Mouse (Mus musculus) left cerebral cortex, postnatal 25 days (tissue): ENCODE results near the gene Fam45a. TPM values are rescaled to one million over a fixed set of nuclear protein-coding genes. Genes with fewer than 3 reads are reported as not detected.
A peak's percentile ranks its signal among the peaks of the same experiment; 100 is the strongest.

Source experiments
- DNase-seq, 2 experiments: peaks; one replicate each; pipeline ENCODE4 v3.0.0; 2022; ENCODE audit warnings: low spot score in 2 of 2, mixed read lengths in 1 of 2
- intact Hi-C: fragments of 180-260 bp; cut with DNase I; formaldehyde crosslinking; loops from one replicate; pipeline ENCODE4 v1.15.1; 2025
- total RNA-seq, 2 experiments: library from RNA; stranded (reverse); gene quantifications; 2 replicates each; pipeline ENCODE4 v1.2.3; 2021

Fam45a gene
- 10 to 100 TPM; 36.9 to 39.4 TPM for total RNA-seq

DNA sequence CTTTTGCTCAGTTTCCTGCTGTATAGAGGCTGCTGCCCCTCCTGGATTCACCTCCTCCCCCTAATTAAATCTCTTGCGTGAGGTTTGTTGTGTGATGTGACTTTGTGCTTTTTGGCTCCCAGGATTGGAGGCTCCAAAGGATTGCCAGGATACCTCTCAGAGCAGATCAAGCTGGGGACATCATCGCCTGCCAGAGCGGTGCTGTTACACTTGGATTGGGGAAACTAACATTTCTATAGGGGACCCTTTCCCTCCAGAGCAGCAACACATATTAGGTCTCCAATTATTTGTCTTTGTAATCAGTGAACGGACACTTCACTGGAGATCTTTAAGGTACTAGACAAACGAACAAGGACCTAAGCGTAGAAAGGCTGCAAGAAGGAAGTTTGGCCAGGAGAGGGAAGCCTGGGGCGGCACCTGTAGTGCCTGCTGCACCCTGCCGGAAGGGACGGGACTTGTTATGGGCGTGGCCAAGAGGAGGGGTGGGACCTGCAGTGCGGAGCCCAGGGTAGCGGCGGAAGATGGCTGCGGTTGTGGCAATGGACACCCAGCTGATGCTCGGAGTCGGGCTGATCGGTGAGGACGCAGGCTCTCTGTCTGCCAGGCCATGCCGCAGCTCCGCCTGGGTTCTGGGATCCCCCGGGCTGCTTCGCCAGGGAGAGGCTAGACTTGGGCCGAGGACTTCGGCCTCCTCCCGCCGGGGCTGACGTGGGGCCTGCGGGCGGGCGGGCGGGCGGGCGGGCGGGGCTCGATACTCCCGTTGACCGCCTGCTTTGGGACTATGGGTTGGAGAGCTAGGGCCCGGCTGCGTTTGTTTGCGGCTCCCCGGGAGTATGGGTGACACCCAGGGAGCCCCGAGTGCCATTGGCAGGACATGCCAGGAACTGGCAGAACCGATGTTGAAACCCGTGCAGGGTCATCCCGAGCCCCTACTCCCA lies at the start of gene Fam45a:
TSS of gene Fam45a (plus strand) at position 488 of the 938 bp plus-strand sequence.
- intact Hi-C loops: loop anchor here (2.0 kb wide), 1 partner anchor 21 kb away; the partner anchor contains the start of gene Eif3a
- peak; percentile 89 to 93 for DNase-seq

DNA sequence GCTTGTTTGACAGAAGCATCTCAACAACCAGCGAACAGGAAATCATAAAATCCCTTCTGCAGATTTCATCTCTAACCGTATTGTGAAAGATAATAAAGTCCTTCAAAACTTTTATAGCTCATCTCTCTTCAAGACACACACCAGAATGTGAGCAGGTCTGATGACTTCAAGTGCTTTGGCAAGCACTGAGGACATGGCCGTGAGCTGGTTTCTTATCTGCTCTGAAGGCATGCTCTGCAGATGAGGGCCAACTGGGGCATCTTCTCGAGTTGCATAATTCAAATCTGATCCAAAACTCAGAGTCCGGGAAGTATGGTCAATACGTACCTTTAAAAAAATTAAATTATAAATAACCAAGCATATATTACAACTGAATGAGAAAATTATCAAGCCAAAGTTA lies 38.0 kb upstream of the Fam45a start:
- no peak for DNase-seq
- intact Hi-C loops: no loop called here

DNA sequence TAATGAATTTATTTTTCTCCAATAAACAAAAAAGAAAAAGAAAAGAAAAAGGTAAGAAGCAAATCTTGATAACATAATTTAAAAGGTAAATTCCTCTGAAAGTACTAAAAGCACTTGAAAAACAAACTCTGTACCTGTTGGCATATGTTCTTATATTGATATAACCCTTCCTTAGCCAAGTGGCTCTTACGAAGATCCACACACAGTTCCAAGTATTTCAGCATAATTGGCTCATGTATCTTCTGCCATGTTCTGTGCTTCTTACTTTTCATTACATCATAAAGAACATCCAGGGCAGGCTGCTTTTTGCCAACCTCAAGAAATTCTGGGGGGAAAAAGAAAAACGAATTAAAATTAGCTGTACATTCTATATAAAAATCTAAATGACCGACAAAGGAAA lies 29.4 kb upstream of the Fam45a start:
- intact Hi-C loops: loop anchor here (5.0 kb wide), 1 partner anchor 40 kb away; no protein-coding TSS in a partner anchor

DNA sequence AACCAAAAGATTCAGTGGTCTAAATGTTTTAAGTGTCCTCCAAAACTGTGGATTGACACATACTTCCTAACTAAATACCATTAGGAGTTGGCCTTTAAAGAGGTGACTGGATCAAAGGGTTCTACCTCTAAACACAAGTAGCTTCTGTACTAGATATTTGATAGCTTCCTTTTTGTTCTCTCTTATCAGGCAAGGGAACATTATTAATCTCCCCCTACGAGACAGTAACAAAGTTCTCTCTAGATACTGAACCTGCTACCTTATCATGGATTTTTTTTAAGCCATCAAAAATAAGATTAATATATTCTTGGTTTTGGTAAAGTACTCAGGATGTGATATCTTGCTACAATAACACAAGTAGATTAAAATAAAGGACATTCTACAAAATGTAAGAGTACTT lies 26.7 kb upstream of the Fam45a start:
- no peak for DNase-seq
- intact Hi-C loops: loop anchor here (5.0 kb wide), 1 partner anchor 38 kb away; no protein-coding TSS in a partner anchor

More for the DNA sequence above, 29.4 kb upstream of the Fam45a start:
- DNase-seq: no peak

DNA sequence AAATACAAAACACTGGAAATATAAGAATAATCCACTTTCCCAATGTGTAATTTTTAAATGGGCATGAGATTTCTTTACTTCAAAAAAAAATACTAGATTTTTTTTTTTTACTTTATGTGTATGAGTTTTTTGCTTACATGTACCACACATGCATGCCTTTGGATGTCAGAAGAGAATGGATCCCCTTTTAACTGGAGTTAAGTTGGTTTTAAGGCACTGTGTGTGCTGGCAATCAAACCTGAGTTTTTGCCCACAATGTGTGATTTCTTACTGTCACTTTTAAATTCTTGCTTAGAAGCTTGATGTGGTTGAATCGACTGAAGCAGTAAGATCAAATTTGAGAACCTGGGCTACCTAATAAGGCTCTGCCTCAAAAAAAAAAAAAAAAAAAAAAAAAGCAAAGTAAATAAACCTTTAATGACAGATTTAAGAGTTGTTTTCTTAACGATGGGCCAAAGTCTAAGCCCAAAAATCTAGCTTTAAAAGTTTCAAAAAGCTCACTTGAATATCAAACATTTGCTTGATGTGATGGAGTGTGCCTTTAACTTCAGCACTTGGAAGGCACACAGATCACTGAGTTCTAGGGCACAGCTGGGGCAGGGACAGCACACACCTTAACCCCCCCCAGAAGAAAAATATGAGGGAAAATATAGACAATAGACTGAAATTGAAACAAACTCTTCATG lies 23.8 kb upstream of the Fam45a start:
- intact Hi-C loops: no loop called here
- DNase-seq: no peak

DNA sequence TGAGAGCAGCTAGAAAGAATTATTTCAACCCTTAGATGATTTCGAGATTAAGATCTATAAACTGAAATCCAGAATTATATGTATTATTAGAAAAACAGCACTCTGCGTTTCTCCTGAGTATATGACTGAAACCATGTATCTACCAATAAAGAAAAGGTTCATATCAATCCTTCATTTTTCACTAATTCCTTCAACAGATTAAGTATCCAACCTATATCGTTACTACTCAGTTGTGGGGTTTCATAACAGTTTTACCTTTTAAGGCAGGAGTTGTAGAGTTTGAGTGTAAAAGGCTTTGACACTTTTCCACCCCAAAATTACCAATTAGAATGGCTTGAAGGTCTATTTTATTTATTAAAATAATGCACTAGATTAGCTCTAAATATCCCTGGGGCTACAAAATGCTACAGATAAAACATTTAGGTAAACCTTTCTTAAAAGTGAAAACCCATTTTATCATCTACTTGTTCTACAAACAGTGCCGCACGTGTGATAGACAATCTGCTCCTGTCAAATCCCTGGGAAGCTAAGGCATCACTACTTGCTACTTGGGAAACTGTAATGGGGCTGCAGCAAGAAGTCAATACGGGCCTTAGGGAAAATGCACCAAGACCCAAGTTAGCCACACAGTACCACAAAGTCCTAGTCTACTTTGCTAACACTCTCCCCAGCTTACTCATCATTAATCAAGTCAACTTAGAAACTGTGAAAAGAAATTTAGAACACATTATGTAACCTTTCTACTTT lies 23.0 kb upstream of the Fam45a start:
- no peak for DNase-seq
- intact Hi-C loops: no loop called here

DNA sequence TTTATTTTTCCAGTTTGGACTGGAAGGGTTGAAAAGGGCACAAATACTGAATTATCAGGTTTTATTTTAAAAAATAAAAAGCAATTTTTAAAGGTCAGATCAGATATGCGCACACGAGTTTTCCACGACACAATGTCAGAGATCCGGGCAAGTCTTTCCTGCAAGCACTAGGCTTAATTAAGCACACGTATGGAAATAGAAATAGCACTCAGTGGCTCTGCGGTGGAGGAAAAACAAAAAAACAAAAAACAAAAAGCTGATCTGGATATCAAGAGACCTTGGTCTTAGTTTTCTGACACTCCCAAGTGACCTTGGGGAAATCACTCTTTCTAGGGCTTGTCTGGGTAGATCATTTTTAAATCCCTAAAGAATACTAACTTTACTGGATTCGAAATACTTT lies 21.9 kb upstream of the Fam45a start:
- DNase-seq: no peak
- intact Hi-C loops: no loop called here

DNA sequence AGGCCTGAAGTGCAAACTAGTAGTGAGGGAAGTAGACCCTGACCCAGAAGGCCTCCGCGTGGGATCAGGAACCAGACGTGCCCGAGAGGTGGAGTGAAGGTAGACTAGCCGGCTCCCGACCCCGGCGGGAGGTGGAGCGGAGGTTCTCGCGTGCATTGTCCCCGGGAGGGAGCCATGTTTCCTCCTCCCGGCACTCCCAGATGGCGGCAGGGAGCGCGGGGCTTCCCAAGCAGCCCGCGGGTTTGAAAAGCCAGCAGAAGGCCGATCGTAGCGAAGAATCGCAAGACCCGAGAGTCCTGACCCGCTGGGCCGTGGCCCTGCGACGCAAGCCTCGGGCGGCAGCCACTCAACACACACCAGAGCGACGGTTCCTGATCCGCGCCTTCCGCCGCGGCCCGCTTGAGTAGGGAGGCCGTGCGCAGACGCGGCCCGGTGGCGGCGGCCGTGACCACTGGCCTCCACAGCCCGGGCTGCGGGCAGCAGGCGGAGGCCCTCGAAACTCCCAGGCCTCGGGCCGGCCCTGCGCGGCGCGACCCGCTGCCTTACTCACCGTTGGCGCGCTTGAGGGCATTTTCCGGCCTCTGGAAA lies 21.4 kb upstream of the Fam45a start:
- intact Hi-C loops: loop anchor here (2.0 kb wide), 1 partner anchor 21 kb away; the partner anchor contains the start of gene Fam45a
- peak in 1 of 2 experiments; percentile 24 for DNase-seq

DNA sequence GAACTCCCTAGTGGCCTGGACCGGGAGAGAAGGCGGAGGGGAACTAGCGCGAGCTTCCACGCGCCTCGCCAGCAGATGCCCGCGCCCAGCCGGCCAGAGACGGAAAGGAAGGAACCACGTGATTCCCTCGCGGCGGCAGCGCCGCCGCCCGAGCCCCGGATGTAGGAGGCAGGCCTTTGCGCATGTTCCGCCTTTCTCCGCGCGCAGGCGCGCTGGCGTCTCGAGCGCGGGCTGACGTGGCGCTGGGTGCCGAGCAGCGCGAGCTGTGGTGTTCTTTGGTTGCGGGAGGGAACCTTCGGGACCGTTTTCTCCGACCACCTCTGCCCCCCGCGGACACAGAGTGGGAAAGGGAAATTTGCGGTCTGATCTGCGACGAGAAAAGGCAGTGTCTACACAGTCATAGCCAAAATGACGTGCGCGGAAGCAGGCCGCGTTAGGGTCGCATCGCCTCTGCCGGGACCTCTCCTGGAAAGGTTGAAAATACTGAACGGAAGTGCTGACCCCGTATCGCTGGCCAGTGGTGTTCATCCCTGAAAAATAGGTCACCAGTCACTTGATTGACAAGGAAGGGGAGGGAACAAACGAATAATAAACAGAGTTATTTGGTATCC lies 20.7 kb upstream of the Fam45a start, which contains the start of gene Eif3a:
TSS of gene Eif3a (minus strand) at position 108 of the 611 bp plus-strand sequence.
- intact Hi-C loops: loop anchor here (2.0 kb wide), 1 partner anchor 20 kb away; the partner anchor contains the start of gene Fam45a
- peak; percentile 94 to 96 for DNase-seq

DNA sequence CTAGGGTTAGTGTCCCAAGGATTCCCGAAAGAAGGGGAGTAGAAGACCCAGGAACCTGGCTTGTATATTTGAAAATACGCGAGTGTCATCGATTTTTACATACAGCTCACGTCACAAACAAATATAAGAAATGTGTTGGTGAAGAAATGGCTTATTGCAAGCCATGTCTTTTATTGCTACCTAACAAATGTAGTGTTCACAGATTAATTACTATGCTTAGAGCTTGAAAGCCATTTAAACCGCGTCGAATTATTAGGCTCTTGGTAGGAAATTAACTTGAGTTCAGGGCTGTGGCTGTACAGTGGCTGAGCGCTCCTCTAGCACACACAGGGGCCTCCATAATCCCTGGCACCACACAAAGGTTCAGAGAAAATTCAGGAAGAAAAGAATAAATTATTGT lies 20.2 kb upstream of the Fam45a start:
- intact Hi-C loops: loop anchor here (2.0 kb wide), 1 partner anchor 20 kb away; the partner anchor contains the start of gene Fam45a
- DNase-seq: no peak

DNA sequence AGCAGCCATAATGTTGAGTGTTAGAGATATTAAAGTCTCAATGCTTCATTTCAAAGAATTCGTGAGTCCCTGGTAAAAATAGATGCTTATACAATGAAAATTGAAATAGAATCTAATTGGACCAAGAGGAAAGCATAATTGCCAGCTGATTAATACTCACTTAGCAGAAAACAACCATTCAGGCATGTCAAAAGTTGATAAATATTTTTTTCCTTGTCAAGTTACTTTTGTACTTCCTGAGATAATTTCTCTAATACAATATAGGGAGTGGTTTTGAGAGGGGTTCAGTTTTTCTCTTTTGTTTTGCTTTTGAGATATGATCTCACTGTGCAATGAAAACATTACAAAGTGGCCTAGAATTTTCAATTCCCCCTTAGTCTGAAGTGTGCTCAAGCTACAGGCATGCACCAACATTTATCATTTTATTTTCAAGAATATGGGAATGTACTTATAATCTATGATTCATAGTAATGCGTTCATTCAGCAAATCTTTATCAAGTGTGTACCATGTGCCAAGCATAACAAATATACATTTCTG lies 18.1 kb upstream of the Fam45a start:
- intact Hi-C loops: no loop called here
- DNase-seq: no peak

DNA sequence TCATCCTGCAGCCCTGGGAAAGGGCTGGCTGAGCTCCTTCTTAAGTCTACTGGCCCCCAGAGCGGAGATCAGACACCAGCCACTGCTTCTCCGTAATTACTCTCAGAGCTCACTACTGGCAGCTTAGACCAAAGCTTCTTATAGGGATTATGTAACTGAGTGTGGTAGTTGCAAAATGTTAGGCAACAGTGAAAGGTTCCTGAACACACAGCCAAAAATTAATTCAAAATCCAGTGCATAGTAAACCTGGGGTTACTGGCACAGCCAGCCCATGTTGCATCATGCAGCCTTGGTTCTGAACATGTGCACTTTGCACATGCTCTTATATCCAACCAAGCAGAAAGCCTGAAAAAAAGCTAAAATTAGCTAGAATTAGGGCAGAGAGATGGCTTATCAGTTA lies 16.1 kb upstream of the Fam45a start:
- intact Hi-C loops: no loop called here
- no peak for DNase-seq

DNA sequence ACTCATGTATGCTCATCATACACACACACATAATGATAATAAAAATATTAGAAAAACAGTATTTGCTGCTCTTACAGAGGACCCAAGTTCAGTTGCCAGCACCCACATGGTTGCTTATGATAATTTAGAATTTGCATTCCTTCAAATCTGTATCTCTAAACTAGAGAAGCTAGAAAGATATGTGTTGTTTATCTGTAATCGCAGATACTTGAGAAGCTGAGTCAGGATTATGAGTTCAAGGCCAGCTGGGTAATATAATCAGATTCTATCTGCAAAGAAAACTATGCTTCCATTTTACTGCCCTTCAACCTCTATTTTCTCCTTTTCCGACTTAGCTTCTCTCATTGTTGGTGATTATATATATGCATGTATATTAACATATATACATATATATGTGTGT lies 14.0 kb upstream of the Fam45a start:
- intact Hi-C loops: no loop called here
- DNase-seq: no peak

DNA sequence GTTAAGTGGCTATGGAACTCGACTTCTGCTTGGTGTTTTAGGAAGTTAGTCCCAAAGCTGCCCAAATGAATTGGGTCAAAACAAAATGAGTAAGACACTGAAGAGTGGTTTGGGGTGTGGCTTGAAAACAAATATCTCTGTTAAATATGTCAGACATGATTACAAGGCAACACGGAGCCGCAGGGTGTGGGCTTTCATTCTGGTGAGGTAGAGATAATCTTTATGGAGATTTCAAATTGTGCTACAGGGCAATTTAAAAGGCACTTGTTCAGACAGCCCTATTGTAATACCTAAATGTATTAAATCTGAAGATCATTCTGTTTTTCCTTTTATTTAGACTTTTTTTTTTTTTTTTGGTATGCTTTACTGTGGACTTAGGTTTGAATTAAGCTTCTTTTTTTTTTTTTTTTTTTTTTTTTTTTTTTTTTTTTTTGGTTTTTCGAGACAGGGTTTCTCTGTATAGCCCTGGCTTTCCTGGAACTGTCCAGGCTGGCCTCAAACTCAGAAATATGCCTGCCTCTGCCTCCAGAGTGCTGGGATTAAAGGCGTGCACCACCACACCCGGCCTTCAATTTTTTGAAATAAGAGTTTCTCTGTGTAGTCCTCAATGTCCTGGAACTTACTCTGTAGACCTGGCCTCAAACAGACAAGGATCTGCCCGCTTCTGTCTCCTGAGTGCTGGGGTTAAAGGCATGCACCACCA lies 11.4 kb upstream of the Fam45a start:
- DNase-seq: no peak
- intact Hi-C loops: no loop called here

DNA sequence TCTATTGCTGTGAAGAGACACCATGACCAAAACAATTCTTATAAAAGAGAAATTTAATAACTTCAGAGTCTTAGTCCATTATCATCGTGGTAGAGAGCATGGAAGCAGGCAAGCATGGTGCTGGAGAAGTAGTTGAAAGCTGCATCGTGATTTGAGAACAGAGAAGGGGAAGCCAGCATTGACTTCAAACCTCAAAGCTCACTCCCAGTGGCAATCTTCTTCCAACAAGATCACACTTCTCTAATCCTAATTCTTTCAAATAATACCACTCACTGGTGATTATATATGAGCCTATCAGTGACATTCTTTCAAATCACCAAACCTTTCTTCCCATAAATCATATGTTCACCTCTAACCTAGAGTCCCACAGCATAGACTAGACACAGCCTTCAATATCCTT lies 6.5 kb upstream of the Fam45a start:
- DNase-seq: no peak
- intact Hi-C loops: no loop called here

DNA sequence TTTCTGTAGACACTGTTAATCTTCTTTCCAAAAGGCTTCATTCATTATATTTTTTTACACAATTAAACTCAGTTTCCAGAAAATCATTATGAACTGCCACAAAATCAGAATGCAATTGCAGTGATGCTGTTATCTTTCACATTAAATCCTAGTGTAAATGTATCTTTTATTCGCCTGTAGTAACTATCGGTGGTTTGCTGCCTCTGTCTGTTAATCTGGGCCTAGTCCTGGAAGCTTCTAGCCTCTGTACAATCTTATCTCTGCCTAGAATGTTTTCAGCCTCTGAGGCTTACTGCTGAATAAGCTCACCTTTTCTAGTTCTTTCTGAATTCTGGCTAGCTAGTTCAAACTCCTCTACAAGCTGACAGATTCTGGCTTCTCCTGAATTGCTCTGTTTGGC lies 1.5 kb upstream of the Fam45a start:
- intact Hi-C loops: loop anchor here (2.0 kb wide), 1 partner anchor 19 kb away; the partner anchor contains the start of gene Eif3a
- DNase-seq: no peak

DNA sequence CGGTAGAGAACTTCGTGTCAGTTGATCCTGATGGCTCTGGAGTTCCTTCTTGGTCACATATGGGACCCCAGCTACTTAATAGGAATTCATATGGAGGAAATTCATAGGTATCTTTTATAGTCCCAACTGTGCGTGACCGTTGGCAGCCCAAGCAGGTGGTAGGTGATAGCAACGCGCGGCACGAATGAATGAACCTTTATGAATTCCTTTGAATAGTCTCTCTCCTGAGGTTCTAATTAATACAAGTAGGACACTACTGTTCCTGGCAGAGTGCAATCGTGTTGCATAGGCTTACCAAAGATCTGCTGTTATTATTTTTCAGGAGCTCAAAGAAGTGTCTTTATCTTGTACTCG lies 628 bp downstream of the Fam45a start:
- DNase-seq: no peak
- intact Hi-C loops: no loop called here

DNA sequence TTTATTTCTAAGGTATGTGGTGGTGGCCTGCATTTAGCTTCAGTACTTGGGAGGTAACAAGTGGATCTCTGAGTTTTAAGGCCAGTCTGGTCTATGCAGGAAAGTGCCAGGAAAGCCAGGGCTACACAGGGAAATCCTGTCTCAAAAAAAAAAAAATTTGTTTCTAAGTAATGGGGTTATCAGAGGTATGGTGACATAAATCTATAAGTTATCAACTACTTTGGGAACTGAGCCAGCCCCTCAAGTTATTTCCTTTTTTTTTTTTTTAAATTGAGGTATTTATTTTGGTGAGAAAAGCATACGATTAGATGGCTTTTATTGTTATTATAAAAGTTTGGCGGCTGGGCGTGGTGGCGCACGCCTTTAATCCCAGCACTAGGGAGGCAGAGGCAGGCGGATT lies 1.7 kb downstream of the Fam45a start:
- intact Hi-C loops: no loop called here
- DNase-seq: no peak
